Mouse (Mus musculus): ENCODE measurements around the gene Pik3cd. TPM values are rescaled to one million over a fixed set of nuclear protein-coding genes. Genes with fewer than 3 reads are reported as not detected.

The Pik3cd gene
- polyA plus RNA-seq (2012; ENCODE audit: low replicate concordance): 164 and 189 TPM in 2 replicates

DNA sequence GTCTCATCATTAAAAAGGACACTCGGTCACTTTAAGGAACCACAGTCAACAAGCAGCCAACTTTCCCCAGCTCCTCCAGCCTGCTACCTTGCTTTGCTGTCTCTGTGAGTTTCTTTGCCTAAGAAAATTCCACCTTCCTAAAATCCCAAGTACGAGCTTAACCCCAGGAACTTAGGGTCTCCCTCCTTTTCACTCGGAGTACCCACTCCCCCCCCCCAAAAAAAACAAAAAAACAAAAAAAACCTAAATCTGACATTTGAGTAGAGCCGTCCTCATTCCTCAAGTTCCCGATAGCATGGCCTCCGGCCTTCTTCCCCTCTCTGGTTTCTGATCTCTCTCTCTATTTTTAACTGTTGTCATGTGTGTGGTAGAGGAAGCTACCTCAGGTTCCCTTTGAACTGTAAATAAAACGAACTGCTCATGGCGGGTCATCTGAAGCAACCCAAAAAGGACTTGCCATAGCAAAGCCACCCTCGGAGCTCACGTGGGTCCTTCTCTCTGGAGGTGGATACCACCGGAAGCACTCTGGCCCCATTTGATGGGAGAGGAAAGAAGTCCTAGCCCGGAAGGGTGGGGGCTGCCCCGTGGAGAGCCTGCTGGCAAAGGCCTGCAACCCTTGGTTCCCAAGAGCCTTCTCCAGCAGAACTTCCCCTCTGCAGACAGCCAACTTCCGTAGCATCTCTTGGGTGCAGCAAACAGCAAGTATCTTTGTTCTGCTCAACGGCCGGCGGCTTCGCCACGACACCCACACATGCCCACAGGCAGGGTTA, at the start of gene Pik3cd:
TSS of gene Pik3cd (minus strand) at position 362 of the 770 bp plus-strand sequence.

DNA sequence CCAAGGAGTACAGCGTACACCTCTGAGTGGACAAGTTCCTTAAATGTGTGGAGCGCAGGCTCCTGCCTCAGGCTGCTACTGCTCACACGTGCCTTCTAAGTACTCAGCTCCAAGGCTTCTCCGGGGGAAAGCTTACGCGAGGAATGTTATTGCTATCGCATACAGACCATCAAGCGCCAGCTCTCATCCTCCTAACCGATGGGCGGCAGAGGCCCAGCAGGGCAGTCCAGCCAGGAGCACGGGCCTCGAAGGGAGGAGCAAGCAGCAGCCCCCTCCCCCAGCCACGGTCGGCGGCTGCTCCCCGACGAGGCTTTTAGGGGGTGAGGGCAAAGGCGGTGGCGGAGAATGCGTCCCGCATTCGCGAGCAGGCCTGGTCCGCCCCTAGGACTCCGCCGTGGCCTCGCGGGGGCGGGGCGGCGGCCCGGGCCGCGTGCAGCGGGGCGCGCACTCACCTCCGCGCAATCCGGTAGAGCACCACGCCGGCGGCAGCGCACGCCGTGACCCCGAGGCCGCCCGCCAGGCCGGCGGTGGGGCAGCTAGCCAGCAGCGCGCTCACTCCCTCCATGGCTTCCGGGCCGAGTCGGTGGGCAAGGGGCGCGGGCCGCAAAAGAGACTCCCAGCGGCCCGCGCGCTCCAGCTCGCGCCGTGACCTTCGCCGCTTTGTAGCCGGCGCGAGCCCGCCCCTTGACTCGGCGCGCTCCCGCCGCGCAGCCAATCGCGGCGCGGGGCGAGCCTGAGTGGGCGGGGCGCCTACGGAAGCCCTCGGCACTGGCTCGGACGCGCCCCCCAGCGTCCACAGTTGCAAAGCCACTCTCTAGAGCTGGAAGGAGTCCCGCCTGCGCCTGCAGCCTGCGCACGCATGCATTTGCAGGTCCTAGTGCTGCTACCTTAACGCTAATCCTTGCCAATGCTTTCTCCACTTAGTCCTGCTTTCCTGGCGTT, 35.3 kb upstream of the Pik3cd start, which contains the start of gene Tmem201:
TSS of gene Tmem201 (minus strand) at position 662 of the 942 bp plus-strand sequence.

Other genes starting within 250 kb of the Pik3cd start
- not detected in 2 replicates for gene Rbp7, start 247.6 kb downstream of the Pik3cd start, polyA plus RNA-seq (2012; ENCODE audit: low replicate concordance)
- gene Tmem274, start 225.2 kb downstream of the Pik3cd start, polyA plus RNA-seq (2012; ENCODE audit: low replicate concordance): not detected in 2 replicates
- 1.4 and 2.4 TPM in 2 replicates for gene Nmnat1, start 217.4 kb downstream of the Pik3cd start, polyA plus RNA-seq (2012; ENCODE audit: low replicate concordance)
- 9.2 and 16.2 TPM in 2 replicates for gene Lzic, start 217.3 kb downstream of the Pik3cd start, polyA plus RNA-seq (2012; ENCODE audit: low replicate concordance)
- gene Ctnnbip1, start 184.3 kb downstream of the Pik3cd start, polyA plus RNA-seq (2012; ENCODE audit: low replicate concordance): 2.4 and 8.2 TPM in 2 replicates
- gene Clstn1, start 116.1 kb downstream of the Pik3cd start, polyA plus RNA-seq (2012; ENCODE audit: low replicate concordance): 12.8 and 19.9 TPM in 2 replicates
- gene Tmem201, start 35.5 kb upstream of the Pik3cd start, polyA plus RNA-seq (2012; ENCODE audit: low replicate concordance): 35.7 and 40.2 TPM in 2 replicates
- gene Slc25a33, start 71.7 kb upstream of the Pik3cd start, polyA plus RNA-seq (2012; ENCODE audit: low replicate concordance): 5.0 and 5.2 TPM in 2 replicates

Measured in hematopoietic multipotent progenitor cell, adult 10-12 weeks (in vitro differentiated cells).